Mouse (Mus musculus): ENCODE data around the gene Rbm20.
A peak's percentile ranks its signal among the peaks of the same experiment; 100 is the strongest.
"Not testable (repeated sequence)": the region's sequence is repeated elsewhere in the genome, so short reads cannot be mapped to it uniquely, and the experiment has no call there.

Rbm20 gene

DNA sequence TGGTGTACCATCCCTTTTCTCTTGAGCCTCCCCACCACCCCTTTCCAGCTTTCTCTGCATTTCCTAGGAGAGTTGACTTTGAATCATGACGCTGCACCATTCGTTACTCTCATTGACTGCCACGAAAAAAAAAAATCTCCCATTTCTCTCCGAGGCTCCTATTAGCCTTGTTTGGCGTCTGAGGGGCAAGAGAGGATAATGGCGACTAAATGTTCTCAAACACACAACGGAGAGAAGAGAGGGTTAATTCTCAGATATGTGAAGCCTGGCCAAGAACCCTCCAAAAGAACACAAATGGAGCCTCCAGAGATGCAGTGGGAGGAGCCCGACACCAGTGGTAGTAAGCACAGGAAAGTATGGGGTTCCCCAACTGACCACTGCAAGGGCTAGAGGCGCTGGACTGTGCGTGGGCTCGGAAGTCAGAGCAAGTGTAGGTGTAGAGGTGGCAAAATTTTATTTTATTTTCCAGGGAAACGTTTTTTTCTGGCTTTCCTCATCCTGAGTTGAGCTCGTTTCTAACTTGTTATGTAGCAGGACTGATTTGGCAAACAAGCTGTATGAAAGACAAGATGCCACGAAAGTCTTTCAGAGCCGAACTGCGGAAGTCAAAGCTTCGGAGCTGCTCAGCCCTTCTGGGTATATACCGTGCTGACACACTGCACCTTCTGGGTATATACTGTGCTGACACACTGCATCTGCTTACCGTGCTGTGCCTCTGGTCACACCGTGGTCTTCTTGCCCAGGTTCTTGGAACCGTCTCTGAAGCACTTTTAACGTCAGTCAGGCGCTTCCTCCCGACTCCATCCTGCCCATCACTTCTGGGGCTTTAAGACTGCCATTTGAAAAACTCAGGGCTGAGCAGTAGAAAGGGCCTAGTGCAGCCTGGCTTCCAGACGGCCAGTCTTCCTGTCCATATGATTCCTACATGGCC, 222.1 kb downstream of the Rbm20 start:
- no peak for DNase-seq (ENCODE audit: low read depth in 1 of 2, low spot score in 2 of 2)

DNA sequence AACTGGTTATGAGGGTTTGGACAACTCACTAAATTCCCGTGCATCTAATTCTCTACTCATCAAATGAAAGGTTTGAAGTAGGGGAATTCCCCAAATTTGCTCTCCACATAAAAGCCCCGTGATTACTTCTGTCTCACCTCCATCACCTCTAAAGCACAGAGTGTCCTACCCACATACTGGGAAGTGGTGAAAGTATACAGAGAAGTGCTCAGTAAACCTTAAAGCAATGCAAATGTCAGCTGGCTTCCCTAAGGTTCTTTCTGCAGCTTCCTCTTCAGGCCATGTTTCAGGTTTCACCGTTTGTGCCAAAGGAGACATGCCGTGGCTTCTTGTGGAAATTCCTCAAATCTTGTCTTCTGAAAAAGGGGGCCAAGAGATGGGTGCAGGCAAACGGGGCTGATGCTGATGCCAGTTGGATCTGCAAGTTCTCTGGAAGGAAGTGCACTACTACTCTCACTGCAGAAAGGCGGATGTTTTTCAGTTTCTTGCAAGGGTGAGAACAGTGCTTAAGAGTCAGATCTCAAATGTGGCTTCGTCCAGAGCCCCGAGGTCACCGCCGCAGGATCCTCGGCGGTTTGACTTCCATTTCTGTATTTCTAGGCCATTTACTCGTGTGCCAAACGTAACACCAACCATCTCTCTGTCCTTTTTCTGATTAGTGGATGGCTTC, 223.0 kb downstream of the Rbm20 start:
- no peak for DNase-seq (ENCODE audit: low read depth in 1 of 2, low spot score in 2 of 2)

DNA sequence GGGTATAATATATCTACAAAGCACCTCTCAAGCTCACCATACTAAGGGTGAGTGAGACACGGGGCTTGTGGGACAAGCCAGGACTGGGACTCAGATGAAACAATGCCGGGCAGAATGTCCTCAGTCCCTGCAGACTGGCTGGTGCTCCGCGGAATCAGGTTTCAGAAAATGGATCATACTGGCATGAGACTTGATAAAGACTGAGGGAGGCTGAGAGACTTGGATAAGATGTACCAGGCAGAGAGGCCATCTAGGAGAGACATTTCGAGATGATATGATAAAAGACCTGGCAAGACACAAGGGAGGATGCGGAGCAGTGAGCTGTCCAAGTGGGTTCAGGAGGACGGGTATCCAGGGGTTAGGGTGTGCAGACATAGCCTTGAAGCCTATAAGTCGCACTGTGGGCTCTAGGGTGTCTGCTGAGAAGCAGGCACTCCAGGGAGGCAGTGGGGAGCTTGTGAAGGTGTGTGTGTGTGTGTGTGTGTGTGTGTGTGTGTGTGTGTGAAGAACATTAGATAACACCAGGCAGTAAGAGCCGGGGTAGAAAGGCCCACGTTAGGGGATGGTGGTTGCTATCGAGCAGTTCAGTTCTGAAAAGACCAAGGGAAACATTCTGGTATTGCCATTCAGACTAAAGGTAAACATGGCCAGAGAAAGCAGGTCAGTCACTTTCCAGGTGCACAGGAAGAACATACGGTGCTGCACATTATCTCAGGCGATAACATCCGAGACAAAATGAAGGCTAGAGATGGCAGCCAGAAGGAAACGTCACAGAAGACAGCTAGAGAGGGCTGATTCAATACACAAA, 225.0 kb downstream of the Rbm20 start:
- DNase-seq (ENCODE audit: low read depth in 1 of 2, low spot score in 2 of 2), result no peak

DNA sequence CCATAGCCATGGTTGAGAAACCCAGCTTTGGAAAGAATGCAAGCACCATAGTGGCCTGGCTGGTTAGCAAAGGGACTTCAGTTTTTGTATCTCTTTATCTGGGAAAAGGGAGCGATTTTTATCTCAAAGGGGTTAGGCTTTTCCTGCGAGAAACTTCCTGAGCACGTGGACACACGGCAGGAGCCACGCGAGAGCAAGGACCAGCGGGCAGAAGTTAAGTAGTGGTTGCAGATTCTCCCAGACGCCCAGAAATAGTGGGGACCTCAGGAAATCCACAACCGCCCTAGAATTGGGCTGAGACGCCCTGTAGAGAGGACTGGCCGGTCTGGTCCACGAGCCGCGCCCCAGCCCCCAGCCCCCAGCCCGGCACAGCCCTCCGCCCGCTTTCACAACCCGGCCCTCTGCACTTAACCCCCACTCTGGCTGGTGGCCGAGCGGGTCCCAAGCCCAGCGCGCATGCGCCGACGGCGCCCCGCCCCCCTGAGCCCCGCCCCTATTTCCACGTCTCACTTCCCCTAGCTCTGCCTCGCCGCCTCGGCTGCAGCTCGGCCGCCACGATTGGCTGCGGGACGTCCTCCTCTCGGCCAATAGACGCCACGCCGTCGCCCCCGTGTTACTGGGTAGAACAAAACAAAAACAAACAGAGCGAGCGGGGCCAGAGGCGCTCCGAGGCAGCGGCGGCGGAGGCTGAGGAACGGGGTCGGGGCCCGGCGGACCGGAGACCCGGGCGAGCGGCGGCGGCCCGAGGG, 225.8 kb downstream of the Rbm20 start:
- DNase-seq (ENCODE audit: low read depth in 1 of 2, low spot score in 2 of 2), result peak; percentile 82 to 86

DNA sequence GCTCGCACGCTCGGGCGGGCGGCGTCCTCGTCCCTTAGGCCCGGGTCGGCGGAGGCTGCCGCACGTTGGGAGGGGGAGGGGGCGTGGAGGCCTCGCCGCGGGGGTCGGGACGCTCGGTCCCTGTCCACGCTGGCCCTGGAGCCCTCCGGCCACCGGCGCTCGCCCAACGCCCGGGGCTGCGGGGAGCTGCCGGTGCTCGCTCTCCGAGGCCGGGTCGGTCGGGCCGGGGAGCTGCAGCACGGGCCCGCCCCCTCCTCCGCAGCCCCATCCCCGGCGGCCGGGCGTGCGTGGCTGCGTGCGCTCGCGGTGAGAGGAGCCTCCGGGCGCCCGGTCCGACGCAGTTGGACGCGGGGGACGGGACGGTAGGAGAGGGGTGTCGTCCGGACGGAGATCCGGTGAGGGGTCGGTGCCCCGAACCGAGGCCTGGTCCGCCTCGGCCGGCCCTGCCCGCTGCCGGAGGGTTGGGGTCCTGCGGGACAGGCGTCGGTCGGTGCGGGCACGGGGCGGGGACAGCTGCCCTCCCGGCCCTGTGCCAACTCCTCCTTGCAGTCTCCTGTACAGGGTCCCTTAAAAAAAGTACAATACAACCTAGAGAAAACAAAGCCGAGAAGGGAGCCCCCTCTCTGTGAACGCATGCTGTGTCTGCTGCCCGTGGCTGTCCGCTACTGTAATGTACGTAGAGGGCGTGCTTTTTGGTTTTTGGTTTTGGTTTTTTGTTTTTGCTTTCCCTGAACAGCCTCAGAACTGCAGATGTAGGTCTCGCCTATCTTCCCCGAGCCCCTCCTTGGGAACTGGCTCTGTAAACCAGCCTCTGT, 226.6 kb downstream of the Rbm20 start:
- no peak for DNase-seq (ENCODE audit: low read depth in 1 of 2, low spot score in 2 of 2)

DNA sequence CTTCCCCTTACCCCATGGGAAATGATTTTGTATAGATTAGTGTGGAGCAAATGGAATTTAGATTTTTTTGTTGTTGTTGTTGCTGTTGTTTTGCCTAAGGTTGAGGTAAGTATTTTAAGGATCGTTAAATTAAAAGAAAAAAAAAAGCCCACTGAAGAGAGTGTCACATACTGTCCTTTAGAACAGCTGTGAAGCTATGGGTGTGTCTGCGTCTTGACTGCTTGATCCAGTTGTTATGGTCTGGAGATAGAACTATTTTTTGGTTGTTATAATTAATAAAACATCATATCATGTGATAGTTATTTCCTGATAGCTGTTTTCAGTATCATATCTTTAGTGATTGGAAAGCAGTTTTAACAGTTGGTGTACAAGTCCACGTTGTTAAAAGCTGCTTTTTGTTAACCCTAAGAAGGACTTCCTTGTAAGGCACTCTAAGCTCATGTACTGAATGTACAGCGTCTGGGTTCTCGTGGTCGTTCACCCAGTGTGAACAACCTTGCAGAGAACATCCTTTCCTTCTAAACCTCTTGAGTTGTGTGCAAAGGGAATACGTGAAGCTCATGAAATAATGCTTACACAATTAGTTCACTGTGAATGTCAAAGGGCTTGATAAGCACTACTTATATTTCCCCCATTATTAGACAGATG, 227.9 kb downstream of the Rbm20 start:
- no peak for DNase-seq (ENCODE audit: low read depth in 1 of 2, low spot score in 2 of 2)

DNA sequence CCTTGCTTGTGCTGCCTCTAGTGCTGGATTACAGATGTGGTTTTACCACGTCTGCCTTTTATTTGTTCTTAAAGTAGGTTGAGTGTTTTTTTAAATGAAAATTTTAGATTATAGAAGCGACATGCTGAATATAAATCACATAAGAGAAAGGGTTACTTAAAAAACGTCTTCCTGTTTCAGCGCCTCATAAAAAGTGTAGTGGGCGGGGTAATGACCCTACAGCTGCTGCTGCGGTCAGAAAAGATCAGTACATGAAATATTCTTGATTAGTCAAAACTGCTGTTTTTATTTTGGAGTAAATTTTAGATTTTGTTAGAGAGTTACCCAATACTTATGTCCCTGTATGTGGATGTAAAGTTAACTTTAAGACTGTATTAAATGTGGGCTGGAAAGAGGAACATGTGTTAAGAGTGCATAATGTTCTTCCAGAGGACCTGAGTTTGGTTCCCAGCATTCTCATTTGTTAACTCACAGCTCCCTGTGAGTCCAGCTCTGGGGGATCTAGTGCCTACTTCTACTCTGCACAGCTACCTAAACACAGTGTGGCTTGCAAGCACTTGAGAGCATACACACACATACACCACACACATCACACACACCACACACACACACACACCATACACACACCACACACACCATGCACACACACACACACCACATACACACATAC, 229.1 kb downstream of the Rbm20 start:
- no peak for DNase-seq (ENCODE audit: low read depth in 1 of 2, low spot score in 2 of 2)

DNA sequence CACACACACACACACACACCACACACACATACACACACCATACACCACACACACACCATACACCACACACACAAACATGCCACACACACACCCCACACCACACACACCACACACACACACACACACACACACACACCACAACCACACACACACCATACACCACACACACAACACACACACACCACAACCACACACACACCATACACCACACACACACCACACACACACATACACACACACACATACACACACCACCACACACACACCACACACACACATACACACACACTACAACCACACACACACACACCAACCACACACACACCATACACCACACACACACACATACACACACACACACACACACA, 229.6 kb downstream of the Rbm20 start:
- DNase-seq (ENCODE audit: low read depth in 1 of 2, low spot score in 2 of 2), result not testable (repeated sequence)

DNA sequence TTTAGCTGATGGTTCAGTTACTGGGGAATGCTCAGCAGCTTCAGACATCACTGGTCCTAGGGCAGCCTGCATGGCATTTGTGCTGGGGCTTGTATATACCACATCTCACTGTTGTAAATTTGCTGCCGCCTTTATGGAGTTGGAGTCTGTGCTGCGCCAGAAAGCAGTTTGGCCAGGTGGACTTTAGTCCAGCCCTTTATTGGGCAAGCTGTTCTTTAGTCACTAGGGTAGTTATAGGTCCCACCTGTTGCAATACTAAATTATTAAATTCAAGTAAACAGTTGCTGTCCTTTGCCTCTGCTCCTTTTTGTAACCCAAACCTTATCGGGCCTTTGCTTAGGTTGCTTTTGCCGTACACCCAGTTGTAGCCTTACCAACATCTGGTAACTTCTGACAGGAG, 237.8 kb downstream of the Rbm20 start:
- DNase-seq (ENCODE audit: low read depth in 1 of 2, low spot score in 2 of 2), result no peak

Data from monocyte, adult 2 months (primary cell).